Mouse (Mus musculus) heart, adult 2 months (tissue): ENCODE results near the gene Tmem33.

Experiments used
- CTCF ChIP-seq: fragments of 200-600 bp; IDR thresholded peaks from 2 replicates; pipeline ENCODE4 v1.8.1; 2022; ENCODE audit warnings: antibody characterized with exemption, mild to moderate bottlenecking, moderate library complexity
- EP300 ChIP-seq: fragments of 200-500 bp; IDR thresholded peaks from 2 replicates; pipeline ENCODE4 v1.6.1; 2011; ENCODE audit warnings: low read depth, low read length, control low read depth; ENCODE audit not compliant: insufficient read depth
- POLR2A ChIP-seq: fragments of 200-500 bp; IDR thresholded peaks from 2 replicates; pipeline ENCODE4 v1.6.1; 2011; ENCODE audit warnings: mild to moderate bottlenecking, low read depth, low read length, control low read depth; ENCODE audit not compliant: insufficient read depth

GRCm38 (mm10) chr5:67300926-67301597 is 40.7 kb downstream of the Tmem33 start:
- TF ChIP-seq CTCF (no peak), EP300 (no peak), POLR2A (no peak)
